Mouse (Mus musculus) CD4-positive, CD25-positive, alpha-beta regulatory T cell (primary cell): ENCODE measurements around the gene Spdye4c. TPM values are rescaled to one million over a fixed set of nuclear protein-coding genes. Genes with fewer than 3 reads are reported as not detected.

Experiments used
- polyA plus RNA-seq: library from polyadenylated mRNA; unstranded; fragments of 100-300 nt; shearing (Covaris generic); gene quantifications from one replicate; pipeline ENCODE4 v1.2.1, GENCODE M21; 2017

Gene Spdye4c
- polyA plus RNA-seq, result not detected

DNA sequence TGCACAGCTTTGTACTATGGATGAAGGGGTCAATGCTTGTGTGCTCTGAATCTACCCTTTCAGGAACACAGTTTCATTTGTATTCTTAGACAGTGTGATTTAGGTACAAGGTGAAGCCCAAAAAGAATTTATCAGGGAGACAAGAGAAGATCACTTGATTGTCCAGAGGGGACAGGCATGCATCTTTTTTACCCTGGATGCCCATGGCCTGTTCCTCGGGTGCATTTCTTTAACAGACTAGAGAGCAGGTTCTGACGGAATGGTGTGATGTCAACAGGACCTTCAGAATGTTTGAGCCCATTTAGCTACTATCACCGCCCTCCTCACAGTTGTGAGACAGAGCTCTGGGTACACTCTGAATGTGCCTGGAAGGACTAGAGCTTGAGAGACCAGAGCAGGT lies at the start of gene Spdye4c:
TSS of gene Spdye4c (plus strand) at position 301 of the 400 bp plus-strand sequence.

Other genes with a start within 250 kb of the Spdye4c start
- 90.8 TPM for gene Anapc1, start 96.2 kb downstream of the Spdye4c start, polyA plus RNA-seq
- 0.83 TPM for gene Mertk, start 107.7 kb downstream of the Spdye4c start, polyA plus RNA-seq
- gene Tmem87b, start 226.9 kb downstream of the Spdye4c start, polyA plus RNA-seq, result 29.2 TPM